Mouse (Mus musculus) G1E-ER4 (cell line): ENCODE results near the gene Mmp11. TPM values are rescaled to one million over a fixed set of nuclear protein-coding genes. Genes with fewer than 3 reads are reported as not detected.

ENCODE experiments used
- GATA1 ChIP-seq: IDR thresholded peaks from one replicate; pipeline ENCODE4 v1.8.0; 2012; ENCODE audit warnings: low read length, inconsistent platforms
- polyA plus RNA-seq: library from polyadenylated mRNA; stranded (reverse); fragments of >175 nt; gene quantifications from 2 replicates; pipeline ENCODE4 v1.2.3, GENCODE M21; 2012

Gene Mmp11
- polyA plus RNA-seq, 1 experiment: 0.12 TPM

DNA sequence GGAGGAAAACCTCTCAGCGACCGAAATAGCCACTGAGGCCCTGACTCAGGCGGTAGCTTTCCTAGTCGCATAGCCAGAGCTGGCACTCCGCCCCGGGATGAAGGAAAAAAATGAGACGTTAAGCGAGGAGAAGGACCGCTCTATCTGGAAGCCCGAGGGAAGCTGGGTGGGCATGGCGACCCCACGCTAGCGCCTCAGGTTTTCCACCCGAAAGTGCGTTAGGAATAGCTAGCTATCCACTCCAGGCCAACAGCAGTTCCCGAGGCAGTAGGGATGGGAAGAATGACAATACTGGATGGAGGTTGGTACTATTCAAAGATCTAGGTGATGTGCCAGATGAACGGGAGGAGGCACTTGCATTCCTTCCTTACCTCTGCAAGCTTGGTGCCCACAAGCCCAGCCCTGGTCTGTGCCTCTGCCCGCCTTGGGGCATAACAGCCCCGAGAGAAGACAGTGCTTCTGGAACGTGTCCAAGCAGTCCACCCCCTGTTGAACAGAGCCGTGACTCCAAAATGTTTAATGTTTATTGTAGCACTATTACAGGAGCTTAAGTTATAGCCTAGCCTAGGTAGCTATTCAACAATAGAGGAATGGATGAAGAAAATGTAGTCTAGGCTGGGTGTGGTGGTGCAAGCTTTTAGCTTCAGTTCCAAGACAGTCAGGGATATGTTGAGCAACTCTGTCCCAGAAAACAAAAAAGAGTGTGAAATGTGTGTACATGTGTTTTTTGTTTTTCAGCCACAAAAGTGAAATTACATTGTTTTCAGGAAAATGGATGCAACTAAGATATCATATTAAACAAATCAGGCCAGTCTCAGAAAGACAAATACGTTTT lies 14.4 kb downstream of the Mmp11 start:
- TF ChIP-seq GATA1: no peak

DNA sequence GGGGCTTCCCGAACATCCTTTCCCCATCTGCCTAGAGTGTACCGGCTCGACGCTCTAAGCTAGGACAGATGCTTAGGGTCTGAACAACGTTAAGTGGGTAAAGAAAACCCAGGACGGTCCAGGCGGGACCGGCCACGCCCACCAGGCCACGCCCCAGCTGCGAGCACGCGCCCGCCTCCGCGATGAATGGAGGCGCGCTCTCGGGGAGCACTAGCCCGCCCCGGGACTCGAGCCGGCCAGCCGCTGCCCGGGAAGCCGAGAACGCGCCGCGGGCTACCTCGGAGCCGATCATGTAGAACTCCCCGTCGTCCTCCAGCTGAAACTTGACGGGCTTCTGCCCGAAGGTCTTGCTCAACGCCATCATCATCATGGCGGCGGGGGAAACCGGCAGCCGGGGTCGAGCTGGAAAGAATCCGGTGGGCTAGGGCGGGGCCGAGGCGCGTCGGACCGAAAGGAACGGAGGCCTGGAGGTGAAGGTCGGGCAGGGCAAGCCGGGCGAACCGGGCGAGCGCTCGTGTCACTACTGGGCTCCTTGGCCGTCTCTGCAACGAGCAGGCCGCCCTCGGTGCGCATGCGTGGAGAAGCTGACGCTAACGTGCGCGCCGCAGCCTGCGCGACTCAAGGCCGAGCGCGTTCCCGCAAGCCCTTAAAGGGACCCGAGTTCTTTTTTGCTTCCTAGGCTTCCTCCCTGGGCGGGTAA lies 15.1 kb downstream of the Mmp11 start, which contains the start of gene Smarcb1:
Gene Smarcb1 (minus strand): TSS at position 592 of the 700 bp plus-strand sequence.
- TF ChIP-seq GATA1: no peak

DNA sequence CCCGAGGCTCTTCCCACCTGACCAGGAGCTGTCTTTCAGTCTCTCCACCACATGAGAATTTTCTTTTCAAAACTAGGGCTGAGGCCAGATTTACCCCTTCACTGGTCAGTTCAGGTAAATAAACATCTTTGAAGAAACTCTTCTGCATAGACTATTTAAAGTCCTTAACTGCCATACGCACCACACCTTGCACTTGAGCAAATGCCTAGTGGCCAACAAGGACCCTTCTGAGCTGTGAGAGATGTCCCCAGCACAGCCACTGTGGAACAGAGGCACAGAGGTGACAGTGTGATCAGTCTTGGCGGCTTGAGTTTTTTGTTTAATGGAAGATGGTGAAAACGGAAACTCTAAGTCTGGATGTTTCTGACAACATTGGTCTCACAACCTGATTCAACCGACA lies 17.3 kb downstream of the Mmp11 start:
- no peak for TF ChIP-seq GATA1

DNA sequence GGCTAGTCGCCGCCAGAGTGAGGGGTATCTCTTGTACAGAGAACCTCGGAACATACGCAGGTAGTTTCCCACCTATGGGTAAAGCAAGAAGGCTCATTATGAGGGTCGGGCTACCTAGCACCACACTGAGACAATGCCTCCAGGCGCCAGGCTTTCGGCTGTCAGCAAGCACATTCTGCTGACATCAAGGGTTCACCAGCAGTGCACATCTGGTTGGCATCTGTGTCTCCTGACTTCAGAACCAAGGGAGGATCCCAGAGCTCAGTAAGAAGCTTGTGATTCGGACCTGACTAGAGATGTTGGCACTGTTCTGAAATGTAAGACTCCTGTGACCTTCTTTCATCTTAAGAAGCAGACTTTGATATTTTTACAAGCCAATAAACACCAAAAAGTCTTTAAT lies 19.5 kb downstream of the Mmp11 start:
- no peak for TF ChIP-seq GATA1

DNA sequence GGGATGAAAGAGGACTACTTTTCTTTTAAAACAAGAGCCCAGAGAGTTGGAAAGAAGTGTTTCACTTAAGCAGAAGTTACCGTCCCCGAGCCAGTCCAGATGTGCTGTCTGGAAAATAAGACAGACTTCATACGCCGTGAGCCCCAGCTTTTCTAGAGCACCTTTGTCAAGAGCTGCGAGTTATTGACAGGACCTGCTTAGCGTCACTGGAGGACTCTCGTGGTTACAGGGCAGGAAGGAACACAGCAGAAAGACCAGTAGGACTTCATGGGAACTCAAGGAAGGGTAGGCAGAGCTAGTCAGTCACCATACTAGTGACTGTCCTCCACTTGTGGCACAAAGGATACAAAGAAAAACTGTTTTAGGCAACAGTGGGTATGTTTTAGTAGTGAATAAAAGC lies 20.7 kb downstream of the Mmp11 start:
- no peak for TF ChIP-seq GATA1

DNA sequence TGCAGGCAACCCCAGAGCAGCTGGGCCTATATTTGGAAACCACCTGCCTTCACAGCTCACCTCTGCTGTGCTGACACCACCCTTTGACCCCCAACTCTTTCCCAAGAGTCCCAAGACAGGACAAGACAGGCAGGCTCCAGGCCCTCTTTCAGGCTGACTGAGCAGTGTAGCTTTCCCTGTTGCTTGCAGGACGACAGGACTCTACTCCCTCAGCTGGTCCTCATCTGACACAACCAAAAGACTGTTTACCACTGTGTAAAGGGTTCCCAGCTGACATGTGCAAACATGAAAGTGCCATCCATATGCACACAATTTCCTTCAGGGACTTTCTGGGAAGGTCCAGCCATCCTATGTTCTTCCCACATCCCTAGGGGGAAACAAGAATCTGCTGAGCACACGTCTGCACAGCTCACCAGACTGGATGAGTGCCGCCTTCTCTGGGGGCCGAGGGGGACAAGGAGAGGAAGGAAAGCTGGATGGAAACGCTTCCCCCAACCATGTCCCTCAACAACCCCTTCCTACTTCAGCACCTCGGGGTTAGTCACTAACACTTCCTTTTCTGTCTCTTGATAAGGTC lies 23.2 kb downstream of the Mmp11 start:
- TF ChIP-seq GATA1: no peak

DNA sequence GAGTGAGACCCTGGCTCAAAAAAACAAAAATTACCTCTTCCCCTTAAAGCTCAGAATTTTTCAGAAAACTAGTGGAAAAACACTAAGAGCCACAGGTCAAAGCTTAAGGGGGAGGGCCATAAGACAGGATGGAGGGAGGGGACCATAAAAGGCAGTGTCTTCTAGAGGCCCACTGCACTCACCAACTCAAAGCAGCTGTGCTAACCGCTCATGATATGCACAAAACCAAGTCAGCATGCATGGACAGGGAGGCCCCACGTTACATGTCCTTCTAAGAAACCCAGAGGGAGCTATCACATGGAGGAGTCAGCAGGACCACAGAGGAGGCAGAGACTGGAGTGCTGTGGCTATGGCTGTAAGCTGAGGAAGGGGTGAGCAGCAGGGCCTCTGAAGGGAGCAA lies 25.6 kb downstream of the Mmp11 start:
- TF ChIP-seq GATA1: no peak

DNA sequence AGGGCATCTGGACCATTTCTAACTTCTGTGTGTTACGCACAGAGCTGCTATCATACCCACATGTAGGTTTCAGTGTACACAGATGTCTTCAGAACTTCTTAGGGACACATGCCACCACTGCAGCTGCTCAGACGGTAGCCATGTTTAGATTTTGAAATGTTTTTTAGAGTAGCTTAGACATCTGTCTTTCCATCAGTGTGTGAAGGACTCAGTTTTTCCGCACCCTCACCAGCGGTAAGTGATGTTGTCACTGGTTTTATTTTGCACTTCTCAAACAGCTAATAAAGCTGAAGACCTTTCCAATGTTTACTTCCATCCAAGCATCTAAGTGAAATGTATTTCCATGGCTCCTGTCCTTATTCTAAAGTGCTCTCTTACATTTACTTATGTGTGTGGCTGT lies 29.4 kb downstream of the Mmp11 start:
- TF ChIP-seq GATA1: no peak

DNA sequence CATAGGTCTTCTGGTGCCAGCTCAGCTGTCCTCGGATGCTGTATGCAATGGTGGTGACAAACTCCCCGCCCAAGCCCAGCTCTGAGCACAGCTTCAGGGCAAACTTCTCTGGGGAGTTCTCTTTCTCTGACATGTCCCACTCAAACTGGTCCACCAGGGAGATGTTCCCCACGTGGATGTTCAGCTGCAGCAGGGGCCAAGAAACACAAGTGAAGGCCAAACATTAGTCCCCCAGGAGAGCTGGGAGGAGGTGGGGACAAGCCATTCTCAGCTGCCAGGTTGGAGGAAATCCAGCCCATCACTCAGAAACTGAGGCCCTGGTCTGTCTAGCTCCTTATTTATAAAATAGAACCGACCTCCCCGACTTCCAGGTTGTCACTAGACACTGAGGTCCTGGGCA lies 31.9 kb downstream of the Mmp11 start:
- TF ChIP-seq GATA1: no peak

DNA sequence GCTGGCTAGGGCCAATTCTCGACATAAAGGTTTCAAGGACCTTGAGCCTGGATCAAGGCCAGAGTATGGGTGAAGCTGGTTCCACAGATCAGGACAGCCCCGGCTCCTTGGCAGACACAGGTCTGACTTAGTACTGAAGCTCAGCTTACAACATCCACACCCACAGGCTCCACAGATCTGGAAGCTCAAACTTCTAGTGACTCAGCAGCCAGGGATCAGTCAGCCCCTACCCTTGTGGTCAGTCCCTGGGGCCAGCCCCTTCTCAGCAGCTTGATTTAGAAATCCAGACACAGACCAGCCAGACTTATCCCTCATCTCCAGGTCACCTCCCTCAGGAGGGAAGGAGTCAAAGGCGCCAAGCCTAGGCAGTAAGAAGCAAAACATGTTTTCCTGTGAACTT lies 37.5 kb downstream of the Mmp11 start:
- no peak for TF ChIP-seq GATA1

DNA sequence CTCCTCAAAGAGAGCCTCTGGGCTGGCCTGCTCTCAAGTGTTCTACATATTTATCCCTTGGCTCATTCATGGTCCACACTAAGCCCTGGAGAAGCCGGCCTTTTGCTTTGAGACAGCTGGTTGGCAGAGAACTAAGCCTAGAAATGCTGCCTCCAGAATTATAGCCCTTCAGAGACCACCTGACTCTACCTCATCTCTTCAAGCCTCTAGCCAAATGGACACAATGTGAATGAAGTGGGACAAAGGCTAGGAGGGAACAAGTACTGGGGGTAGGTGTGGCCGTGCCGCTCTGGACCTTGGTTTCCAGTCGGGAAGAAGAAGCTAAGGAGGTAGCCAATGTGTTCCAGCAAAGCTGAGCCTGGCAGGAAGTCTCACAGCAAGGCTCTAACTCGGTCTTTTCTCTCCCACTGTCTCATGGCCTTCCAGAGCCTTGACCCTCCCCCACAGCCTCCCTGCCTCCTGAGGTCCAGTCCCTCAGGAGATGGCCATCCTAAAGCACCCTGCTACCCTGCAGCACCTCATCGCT lies 38.2 kb downstream of the Mmp11 start:
- TF ChIP-seq GATA1: no peak

DNA sequence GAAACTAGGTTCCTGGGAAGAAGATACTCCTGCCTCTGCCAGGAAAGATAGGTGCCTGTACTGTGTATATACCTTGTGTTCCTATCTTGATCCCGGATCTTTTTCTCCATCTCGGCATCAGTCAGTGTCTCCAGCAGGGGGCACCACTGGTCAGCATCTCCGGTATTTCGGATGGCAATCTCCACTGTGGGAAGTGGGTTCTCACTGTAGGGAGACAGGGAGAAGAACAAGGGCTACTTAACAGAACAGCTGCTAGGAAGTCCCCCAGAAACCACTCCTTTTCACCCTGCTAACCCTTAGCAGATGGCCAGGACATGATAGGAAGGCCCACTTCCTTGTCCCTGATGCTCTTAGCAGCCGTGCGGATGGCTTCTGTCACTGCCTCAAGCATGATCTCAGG lies 38.9 kb downstream of the Mmp11 start:
- no peak for TF ChIP-seq GATA1

DNA sequence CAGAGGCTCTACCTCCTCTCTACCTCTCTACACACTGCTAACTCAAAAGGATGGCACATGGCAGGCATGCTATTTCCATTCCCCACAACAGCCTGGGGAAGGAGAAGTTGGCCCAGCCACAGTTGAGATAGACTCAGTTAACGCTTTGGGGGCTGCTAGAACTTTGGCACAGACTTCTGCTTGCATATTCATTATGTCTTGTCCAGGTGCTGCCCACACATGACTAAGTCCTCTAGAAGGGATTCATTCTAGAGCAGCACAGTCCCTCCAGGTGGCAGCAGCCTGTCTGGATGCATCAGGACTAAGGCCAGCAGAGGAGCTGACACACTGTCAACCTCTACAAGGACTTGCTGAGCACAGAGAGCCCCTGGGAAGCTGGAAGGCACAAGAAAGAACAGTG lies 40.1 kb downstream of the Mmp11 start:
- no peak for TF ChIP-seq GATA1

DNA sequence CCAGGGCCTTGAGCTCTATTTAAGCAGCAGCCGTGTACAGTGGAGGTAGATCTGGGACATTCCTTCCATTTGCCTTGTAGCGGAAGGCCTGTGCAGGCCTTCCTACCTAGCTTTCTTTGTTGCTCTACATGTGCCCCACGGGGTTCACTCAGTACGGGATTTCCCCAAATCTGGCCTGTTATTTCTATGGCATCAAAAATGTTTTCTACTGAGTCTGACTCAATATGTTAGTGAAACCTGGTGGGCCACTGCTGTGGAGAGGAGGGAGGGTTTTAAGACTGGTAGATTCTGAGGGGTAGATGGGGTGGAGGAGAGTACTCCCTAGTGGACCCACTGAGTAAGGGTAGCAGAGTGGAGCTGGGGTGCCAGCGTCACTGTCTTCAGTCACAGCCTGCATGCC lies 40.6 kb downstream of the Mmp11 start:
- TF ChIP-seq GATA1: no peak

DNA sequence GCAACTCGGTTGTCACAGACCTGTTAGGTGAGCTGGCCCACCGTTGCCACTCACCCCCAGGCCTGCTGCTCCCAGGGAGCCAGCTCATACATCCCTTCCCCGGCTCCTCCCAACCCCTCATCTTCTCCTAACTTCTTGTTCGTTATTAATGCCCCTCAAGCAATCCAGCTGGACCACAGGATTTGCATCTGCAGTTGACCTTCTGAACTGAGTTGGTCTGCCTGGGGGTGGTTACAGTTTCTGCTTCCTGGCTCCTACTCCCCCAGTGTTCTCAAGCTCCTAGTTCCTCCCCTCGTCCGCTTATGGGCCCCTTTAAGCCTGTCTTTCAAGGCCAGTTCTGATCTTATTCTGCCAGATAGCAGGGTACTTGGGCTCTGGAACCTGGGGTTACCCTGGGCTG lies 41.7 kb downstream of the Mmp11 start:
- no peak for TF ChIP-seq GATA1

DNA sequence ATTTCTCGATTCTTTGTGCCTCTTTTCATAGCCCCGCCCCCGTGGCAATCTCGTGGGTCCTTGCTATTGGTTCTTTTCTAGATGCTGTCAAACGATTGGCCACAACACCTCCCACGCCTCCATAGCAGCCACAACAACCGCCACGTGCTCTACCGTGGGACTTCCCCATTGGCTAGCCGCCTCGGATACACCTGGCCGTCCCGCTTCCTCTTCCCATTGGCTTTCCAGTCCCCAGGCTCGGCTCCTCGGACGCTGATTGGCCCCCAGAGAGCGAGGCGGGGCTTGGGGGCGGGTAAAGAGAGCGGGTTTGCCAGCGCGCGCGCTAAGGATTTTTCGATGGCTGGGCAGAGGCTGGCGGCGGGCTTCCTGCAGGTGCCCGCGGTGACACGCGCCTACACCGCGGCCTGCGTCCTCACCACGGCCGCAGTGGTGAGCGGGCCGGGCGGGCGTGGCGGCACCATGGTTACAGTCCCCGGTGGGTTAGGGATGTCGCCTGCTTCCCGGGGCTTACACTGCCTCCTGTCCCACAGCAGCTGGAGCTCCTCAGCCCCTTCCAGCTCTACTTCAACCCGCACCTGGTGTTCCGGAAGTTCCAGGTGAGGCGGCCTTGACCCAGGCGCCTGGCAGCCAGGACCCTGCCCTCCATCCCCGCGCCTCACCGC lies 43.1 kb downstream of the Mmp11 start, which contains the start of gene Derl3:
Gene Derl3 (plus strand): TSS at position 325 of the 662 bp plus-strand sequence.
- no peak for TF ChIP-seq GATA1
